Mouse (Mus musculus) lung, adult 2 months (tissue): ENCODE measurements at regions not wholly inside any gene's neighbourhood (a gene's known extent, or its start where the extent isn't known, plus 50 kb on each side); places are given as distances from the start of the nearest gene placed in this dataset.

Source experiments
- DNase-seq: peaks from one replicate; pipeline ENCODE4 v3.0.0; 2022
- H3K4me1 ChIP-seq: fragments of 200-500 bp; 2 replicates; pipeline ENCODE4 v1.6.1; 2011; ENCODE audit warnings: low read length; ENCODE audit not compliant: control insufficient read depth, insufficient read depth
- H3K4me3 ChIP-seq: fragments of 200-500 bp; replicated peaks from 2 replicates; pipeline ENCODE3; 2011; ENCODE audit warnings: low read depth, mild to moderate bottlenecking, control low read depth, low read length; ENCODE audit errors: extremely low read depth
- CTCF ChIP-seq: fragments of 200-500 bp; IDR thresholded peaks from 2 replicates; pipeline ENCODE4 v1.5.1; 2011; ENCODE audit warnings: mild to moderate bottlenecking, low read length, control low read depth; ENCODE audit not compliant: insufficient read depth
- POLR2A ChIP-seq: fragments of 200-500 bp; IDR thresholded peaks from 2 replicates; pipeline ENCODE4 v1.6.1; 2011; ENCODE audit warnings: low read depth, mild to moderate bottlenecking, control low read depth, low read length, borderline replicate concordance; ENCODE audit errors: extremely low read depth
- WGBS: fragments of 180-500 bp; shearing (Covaris S2); methylation state at CpG from one replicate; pipeline ENCODE4 v1.1.7; 2018; 5-methylcytosine and 5-hydroxymethylcytosine counted together

DNA sequence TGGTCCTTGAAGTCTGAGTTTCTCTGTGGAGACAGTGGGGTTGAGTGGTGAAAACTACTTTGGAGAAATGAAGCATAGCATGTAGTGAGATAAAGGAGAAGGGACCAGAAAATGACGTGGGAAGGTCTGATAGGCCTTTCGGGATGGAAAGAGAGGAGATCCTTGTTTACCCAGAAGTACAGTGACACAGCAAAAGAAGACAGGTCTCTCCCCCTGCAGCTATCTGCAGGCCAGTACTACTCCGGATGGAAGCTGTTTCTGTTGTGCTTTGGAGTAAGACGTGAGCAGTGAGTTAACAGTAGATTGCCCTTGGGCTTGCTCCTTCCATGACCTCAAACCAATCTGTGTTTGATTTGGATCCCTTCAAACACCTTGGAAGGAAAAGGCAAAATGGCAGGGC is 1277.5 kb downstream of the Gsdmc2 start:
- 73% methylated on average over 4 of the region's 4 CpGs for WGBS
- TF ChIP-seq POLR2A (no peak), CTCF (no peak)
- no peak overlapping the region for H3K4me3 ChIP-seq
- peaks cover 2% of the 10 kb centered on the region; the same call in 1 of the 2 replicates for H3K4me1 ChIP-seq
- DNase-seq: no peak

DNA sequence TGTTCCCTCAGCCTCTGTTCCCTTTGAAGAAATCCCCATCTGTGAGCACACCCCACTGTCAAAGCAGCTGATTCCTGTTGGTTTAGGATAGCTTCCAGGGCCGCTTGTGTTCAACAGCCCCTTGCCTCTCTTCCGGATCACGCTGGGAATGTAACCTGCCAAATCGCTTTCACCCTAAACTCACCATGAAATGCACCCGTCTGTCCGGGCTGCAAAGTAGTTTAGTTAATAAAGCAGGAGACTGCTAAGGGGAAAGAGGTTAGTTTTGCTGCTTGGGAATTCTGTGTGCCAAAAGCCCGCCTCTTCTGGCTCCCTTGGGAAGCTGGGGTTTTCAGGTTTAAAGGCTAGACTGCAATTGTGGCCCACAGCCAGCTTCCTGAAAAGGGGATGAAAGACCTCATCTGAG is 1278.9 kb downstream of the Gsdmc2 start:
- 27% methylated on average over 7 of the region's 7 CpGs for WGBS
- no peak for TF ChIP-seq CTCF
- TF ChIP-seq POLR2A: no peak
- Histone ChIP-seq H3K4me3 (no peak overlapping the region), H3K4me1 (peaks cover 2% of the 10 kb centered on the region; the same call in 1 of the 2 replicates)
- no peak for DNase-seq

DNA sequence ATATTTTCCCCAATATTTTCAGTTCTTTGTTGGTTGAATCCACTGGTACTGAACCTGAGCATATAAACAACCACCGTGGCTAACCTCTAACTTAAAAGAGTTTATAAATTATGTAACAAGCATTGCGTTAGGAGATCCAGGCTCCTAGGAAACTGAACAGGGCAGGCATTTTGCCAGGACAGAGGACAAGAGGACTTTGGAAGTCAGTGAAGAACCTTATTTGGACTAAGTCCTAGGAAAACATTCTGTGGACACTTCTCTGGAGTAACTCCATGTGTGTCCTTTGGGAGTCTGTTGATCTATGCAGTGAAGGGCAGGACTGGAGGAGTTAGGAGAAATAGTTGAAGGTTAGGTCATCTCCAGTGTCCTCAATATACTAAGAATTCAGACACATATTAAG is 1311.7 kb downstream of the Gsdmc2 start:
- TF ChIP-seq CTCF (no peak), POLR2A (no peak)
- no peak for DNase-seq

DNA sequence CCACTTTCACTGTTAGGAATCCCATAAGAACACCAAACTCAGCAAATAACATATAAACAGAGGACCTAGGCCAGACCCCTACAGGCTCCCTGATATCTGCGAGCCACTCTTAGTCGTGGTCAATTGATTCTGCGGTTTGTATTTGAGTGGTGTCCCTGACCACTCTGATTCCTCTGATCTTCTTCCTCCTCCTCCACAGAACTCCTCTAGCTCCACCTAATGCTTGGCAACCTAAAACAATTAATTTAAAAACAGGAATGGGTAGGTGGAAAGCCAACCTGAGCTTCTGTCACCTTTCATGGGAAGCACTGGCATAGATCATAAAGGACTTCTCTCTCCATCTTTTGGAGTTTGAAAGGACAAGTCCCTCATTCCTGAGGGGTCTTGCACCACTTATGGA is 1316.0 kb downstream of the Gsdmc2 start:
- no peak for DNase-seq
- Histone ChIP-seq H3K4me3 (no peak overlapping the region), H3K4me1 (no peaks in the 10 kb centered on the region)
- TF ChIP-seq CTCF: no peak
- no peak for TF ChIP-seq POLR2A
- 66% methylated on average over 3 of the region's 3 CpGs for WGBS

More for the DNA sequence above, 1311.7 kb downstream of the Gsdmc2 start:
- Histone ChIP-seq H3K4me3 (no peak overlapping the region), H3K4me1 (no peaks in the 10 kb centered on the region)
- 46% methylated on average over 2 of the region's 2 CpGs for WGBS

DNA sequence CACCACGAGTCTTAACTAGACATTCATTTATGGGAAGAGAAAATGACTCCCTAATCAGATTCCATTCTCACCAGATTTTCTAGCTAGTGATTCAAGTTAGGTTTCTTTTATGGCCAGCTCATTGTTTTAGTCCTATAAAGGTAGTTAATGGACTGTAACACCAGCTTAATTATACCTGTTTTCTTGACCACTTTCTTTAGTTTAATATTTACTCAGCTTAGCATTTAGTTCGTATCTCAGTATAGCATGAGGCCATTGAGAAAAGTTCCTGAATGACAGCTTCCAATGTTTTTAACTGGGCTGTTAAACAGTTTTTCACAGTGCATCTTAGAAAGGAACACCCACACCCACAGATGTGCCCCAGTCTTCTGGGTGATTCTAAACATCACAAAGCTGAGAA is 1320.3 kb downstream of the Gsdmc2 start:
- no peak for TF ChIP-seq POLR2A
- TF ChIP-seq CTCF: no peak
- 49% methylated on average over 2 of the region's 2 CpGs for WGBS
- no peak for DNase-seq
- Histone ChIP-seq H3K4me3 (no peak overlapping the region), H3K4me1 (no peaks in the 10 kb centered on the region)

DNA sequence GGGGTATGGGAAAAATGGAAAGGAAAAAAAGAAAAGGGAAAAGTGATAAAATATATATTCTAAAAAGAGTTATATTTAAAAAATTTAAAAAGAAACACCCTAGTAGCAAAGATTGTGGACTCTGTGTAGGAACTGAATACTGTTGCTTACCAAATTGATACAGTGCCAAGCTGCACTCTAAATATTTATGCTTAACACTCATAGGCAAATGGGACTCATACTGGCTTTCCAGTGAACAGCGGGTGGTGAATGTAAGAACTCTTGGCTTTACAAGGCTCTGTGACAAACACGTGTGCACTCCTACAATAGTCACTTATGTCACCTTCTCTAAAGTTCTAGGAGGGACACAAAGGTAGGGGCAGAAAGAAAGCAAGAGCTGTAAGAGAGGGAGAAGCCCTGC is 1320.8 kb downstream of the Gsdmc2 start:
- DNase-seq: no peak
- WGBS: 24% methylated on average over 2 of the region's 2 CpGs
- Histone ChIP-seq H3K4me3 (no peak overlapping the region), H3K4me1 (no peaks in the 10 kb centered on the region)
- TF ChIP-seq POLR2A (no peak), CTCF (no peak)

DNA sequence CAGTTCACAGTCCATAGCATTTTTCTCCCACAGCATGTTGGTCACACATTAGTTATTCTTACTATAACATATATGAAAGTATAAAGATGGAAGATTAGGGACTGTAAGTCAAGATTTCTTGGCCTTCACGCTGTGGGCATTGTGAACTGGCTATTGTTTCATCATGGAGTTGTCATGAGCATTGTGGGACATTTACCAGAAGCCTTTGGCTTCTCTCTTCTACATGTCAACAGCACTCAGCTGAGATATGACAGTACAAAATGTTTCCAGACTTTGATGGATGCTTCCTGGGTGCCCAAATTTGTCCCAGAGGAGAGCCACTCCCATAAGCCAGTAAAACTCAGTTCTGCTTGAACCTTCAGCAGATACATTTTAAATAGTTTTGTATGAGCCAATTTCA is 1331.5 kb downstream of the Gsdmc2 start:
- no peak for DNase-seq
- WGBS: 68% methylated on average over 1 of the region's 1 CpGs
- H3K4me1 ChIP-seq: no peaks in the 10 kb centered on the region
- H3K4me3 ChIP-seq: no peak overlapping the region
- TF ChIP-seq CTCF: no peak
- no peak for TF ChIP-seq POLR2A

DNA sequence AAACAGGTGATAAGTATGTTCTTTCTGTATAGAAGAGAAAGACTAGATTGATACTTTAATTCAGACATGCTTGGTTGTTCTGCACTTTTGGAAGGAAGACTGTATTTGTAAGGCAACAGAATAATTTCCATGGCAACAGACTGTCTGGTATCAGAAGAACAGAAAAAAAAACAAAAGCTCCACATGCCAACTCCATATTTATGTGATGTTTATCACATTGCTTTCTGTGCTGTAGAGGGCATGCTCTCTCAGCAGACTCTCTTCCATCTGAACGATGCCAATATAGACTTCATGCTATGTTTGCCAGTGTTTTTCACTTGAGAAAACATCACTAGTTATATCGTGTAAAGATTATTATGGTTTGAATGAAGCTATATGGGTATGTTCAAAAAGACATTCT is 1333.5 kb downstream of the Gsdmc2 start:
- H3K4me1 ChIP-seq: no peaks in the 10 kb centered on the region
- 71% methylated on average over 2 of the region's 2 CpGs for WGBS
- H3K4me3 ChIP-seq: no peak overlapping the region
- DNase-seq: no peak
- TF ChIP-seq POLR2A (no peak), CTCF (no peak)

DNA sequence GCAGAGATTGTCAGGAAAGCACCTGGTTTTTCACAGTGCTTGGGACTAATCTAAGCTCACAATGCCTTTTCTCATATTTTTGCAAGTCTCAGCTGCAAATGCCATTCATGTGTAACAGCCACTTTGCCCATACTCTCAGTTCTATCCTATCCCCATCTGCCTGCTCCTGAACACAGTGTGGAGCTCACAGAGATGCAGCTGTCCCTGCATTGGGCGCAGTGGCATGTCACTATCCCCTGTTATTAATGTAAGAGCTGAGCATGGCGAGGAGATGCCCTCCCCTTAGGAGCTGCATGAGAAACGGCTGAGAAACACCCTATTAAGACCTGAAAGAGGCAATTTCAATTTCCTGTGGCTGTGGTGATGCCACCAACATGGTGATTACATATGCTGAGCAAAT is 1341.1 kb downstream of the Gsdmc2 start:
- WGBS: 83% methylated on average over 3 of the region's 3 CpGs
- H3K4me3 ChIP-seq: no peak overlapping the region
- no peak for TF ChIP-seq POLR2A
- TF ChIP-seq CTCF: no peak
- DNase-seq: no peak
- H3K4me1 ChIP-seq: no peaks in the 10 kb centered on the region

DNA sequence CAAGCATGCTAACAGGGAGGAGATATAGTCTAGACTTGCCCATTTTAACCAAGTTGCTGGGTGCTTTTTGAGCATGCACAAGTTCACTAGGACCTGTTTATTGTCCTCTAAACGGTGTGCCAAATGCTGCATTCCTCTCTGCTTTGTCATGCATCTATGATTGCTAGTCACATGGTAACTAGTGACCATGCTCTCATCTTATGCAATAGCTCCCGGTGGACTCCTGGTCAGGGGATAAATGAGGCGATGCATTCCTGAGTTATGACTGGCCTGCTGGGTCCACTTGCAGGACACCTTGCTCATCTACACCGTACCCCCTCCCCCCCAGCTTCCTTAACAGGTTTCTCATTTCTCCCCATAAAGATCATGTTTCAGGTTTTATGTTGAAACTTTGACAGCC is 1344.0 kb downstream of the Gsdmc2 start:
- 55% methylated on average over 4 of the region's 4 CpGs for whole genome bisulfite sequencing
- DNase-seq: peak; percentile 8

More for the DNA sequence above, 1344.0 kb downstream of the Gsdmc2 start:
- Histone ChIP-seq H3K4me3 (no peak overlapping the region), H3K4me1 (no peaks in the 10 kb centered on the region)
- TF ChIP-seq POLR2A (no peak), CTCF (no peak)
